In the genomic region with DNA sequence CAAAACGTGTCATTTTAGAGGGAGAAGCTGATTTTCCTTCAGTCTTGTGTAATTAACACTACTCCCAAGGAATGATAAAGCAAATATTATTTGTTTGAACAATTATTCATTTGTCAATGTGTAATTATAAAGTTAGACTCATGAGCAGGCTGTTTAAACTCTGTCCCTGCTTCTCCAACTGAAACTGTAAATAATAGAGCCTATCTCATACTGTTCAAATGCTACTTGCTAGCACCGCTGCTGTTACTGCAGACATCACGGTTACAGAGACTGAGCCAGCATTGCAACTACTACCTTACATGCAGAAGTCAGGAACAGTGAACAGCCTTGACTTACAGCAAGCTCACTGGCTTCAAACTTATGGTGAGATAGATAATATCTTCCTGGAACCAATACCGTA, we compare ENCODE assay signal across 32 mouse cellular contexts.
"Had no signal": no experiment of that assay in that cellular context is flagged by ENCODE, and none has a peak within 500 bp of the region (broad histone marks: within the 10 kb centered on the region; RNA-seq: fewer than 3 reads in every experiment).

No protein-coding gene starts in this region.

- H3K36me3 ChIP-seq: limb, embryonic 10.5 days; limb, embryonic 12.5 days; limb, embryonic 13.5 days; limb, embryonic 15.5 days; liver, embryonic 12.5 days; liver, embryonic 13.5 days; liver, embryonic 15.5 days; lung, embryonic 15.5 days; midbrain, embryonic 10.5 days; midbrain, embryonic 12.5 days; midbrain, embryonic 13.5 days; midbrain, embryonic 15.5 days had no signal

- H3K27me3 ChIP-seq: limb, embryonic 12.5 days; limb, embryonic 13.5 days; limb, embryonic 15.5 days; liver, embryonic 12.5 days; liver, embryonic 13.5 days; liver, embryonic 15.5 days; lung, embryonic 15.5 days; megakaryocyte, embryonic 14.5 days; midbrain, embryonic 12.5 days; midbrain, embryonic 13.5 days; midbrain, embryonic 15.5 days had no signal

- H3K27ac ChIP-seq: left cerebral cortex, adult 2 months; limb, embryonic 10.5 days; limb, embryonic 12.5 days; limb, embryonic 13.5 days; limb, embryonic 15.5 days; liver, embryonic 12.5 days; liver, embryonic 13.5 days; liver, embryonic 14.5 days; liver, embryonic 15.5 days; lung, embryonic 15.5 days; macrophage; midbrain, embryonic 10.5 days; midbrain, embryonic 12.5 days; midbrain, embryonic 13.5 days; midbrain, embryonic 15.5 days had no signal

- H3K4me2 ChIP-seq: limb, embryonic 12.5 days; limb, embryonic 13.5 days; limb, embryonic 15.5 days; liver, embryonic 11.5 days; liver, embryonic 12.5 days; liver, embryonic 13.5 days; liver, embryonic 15.5 days; lung, embryonic 14.5 days; lung, embryonic 15.5 days; midbrain, embryonic 11.5 days; midbrain, embryonic 12.5 days; midbrain, embryonic 13.5 days; midbrain, embryonic 15.5 days had no signal

- H3K9ac ChIP-seq: limb, embryonic 12.5 days; limb, embryonic 13.5 days; limb, embryonic 15.5 days; liver, embryonic 12.5 days; liver, embryonic 13.5 days; liver, embryonic 14.5 days; liver, embryonic 15.5 days; liver, postnatal 0 days; lung, embryonic 14.5 days; lung, embryonic 15.5 days; midbrain, embryonic 12.5 days; midbrain, embryonic 13.5 days; midbrain, embryonic 15.5 days had no signal

- DNase-seq: left cerebral cortex, postnatal 4 days; liver; liver, embryonic 13.5 days; liver, postnatal 0 days; lung, adult 18-20 months; lung, adult 2 months; lung, embryonic 14.5 days; lung, postnatal 10 days; lung, postnatal 14 days; lung, postnatal 36 days; lung, postnatal 4 days; midbrain, embryonic 14.5 days had no signal

- H3K9me3 ChIP-seq: limb, embryonic 10.5 days; limb, embryonic 12.5 days; limb, embryonic 13.5 days; limb, embryonic 15.5 days; liver, embryonic 12.5 days; liver, embryonic 13.5 days; liver, embryonic 15.5 days; lung, embryonic 15.5 days; megakaryocyte, embryonic 14.5 days; midbrain, embryonic 10.5 days; midbrain, embryonic 12.5 days; midbrain, embryonic 13.5 days; midbrain, embryonic 15.5 days had no signal

- H3K4me1 ChIP-seq: limb, embryonic 10.5 days; liver, embryonic 13.5 days; midbrain, embryonic 10.5 days; midbrain, embryonic 12.5 days; midbrain, embryonic 13.5 days; midbrain, embryonic 15.5 days had no signal

- ATAC-seq: liver, embryonic 12.5 days; liver, postnatal 0 days; lung, postnatal 0 days; midbrain, embryonic 13.5 days; midbrain, embryonic 15.5 days; midbrain, embryonic 16.5 days had no signal

- H3K4me3 ChIP-seq: left cerebral cortex, adult 2 months; limb, embryonic 10.5 days; limb, embryonic 12.5 days; limb, embryonic 13.5 days; limb, embryonic 15.5 days; liver, embryonic 12.5 days; liver, embryonic 13.5 days; liver, embryonic 15.5 days; lung, embryonic 15.5 days; megakaryocyte, embryonic 14.5 days; midbrain, embryonic 10.5 days; midbrain, embryonic 12.5 days; midbrain, embryonic 13.5 days; midbrain, embryonic 15.5 days; myocyte had no signal
